Mouse (Mus musculus) MEL (cell line): ENCODE measurements around the gene Vwa8. TPM values are rescaled to one million over a fixed set of nuclear protein-coding genes. Genes with fewer than 3 reads are reported as not detected.

Source experiments
- DNase-seq: peaks from one replicate; pipeline ENCODE4 v3.0.0; 2011; ENCODE audit warnings: low read depth, low spot score
- H3K27ac ChIP-seq: 2 replicates; pipeline ENCODE4 v1.5.1; 2012; ENCODE audit warnings: low read depth, mild to moderate bottlenecking, control low read depth, low read length, moderate library complexity; ENCODE audit not compliant: control insufficient read depth
- H3K27me3 ChIP-seq, 2 experiments: fragments of 150-350 bp in 1 of 2; sonication (generic) in 1 of 2; 2 replicates each; pipeline ENCODE4 v1.6.1; 2012; ENCODE audit warnings: low read length in 2 of 2, mild to moderate bottlenecking in 2 of 2, improper control_type of control experiment in 1 of 2, moderate library complexity in 1 of 2; ENCODE audit not compliant: insufficient read depth in 2 of 2, control insufficient read depth in 1 of 2
- H3K36me3 ChIP-seq, 2 experiments: 2 replicates each; pipeline ENCODE4 v1.6.1; 2012 to 2014; ENCODE audit warnings: low read length in 2 of 2, improper control_type of control experiment in 1 of 2, inconsistent platforms in 1 of 2, mild to moderate bottlenecking in 1 of 2; ENCODE audit not compliant: insufficient read depth in 2 of 2, control insufficient read depth in 1 of 2
- H3K4me1 ChIP-seq, 2 experiments: fragments of 150-350 bp in 1 of 2; sonication (generic) in 1 of 2; 2 replicates each; pipeline ENCODE4 v1.6.1; 2012; ENCODE audit warnings: low read length in 2 of 2, improper control_type of control experiment in 1 of 2, mild to moderate bottlenecking in 1 of 2; ENCODE audit not compliant: insufficient read depth in 2 of 2, control insufficient read depth in 1 of 2
- H3K4me3 ChIP-seq, 2 experiments: fragments of 150-350 bp in 1 of 2; sonication (generic) in 1 of 2; 2 replicates each; pipeline ENCODE4 v1.5.1; 2012; ENCODE audit warnings: low read depth in 2 of 2, low read length in 2 of 2, mild to moderate bottlenecking in 2 of 2, moderate library complexity in 2 of 2, control low read depth in 1 of 2, improper control_type of control experiment in 1 of 2; ENCODE audit not compliant: control insufficient read depth in 1 of 2, insufficient read depth in 1 of 2
- H3K79me2 ChIP-seq: 2 replicates; pipeline ENCODE4 v1.6.1; 2012; ENCODE audit warnings: mild to moderate bottlenecking, low read length, moderate library complexity; ENCODE audit not compliant: control insufficient read depth, poor library complexity, insufficient read depth
- H3K9ac ChIP-seq: 2 replicates; pipeline ENCODE4 v1.6.1; 2012; ENCODE audit warnings: low read depth, mild to moderate bottlenecking, control low read depth, low read length, moderate library complexity; ENCODE audit not compliant: control insufficient read depth, poor library complexity, severe bottlenecking
- H3K9me3 ChIP-seq: fragments of 150-350 bp; sonication (generic); replicated peaks from 2 replicates; pipeline ENCODE4 v1.6.1; 2012; ENCODE audit warnings: mild to moderate bottlenecking, low read length, improper control_type of control experiment, moderate library complexity; ENCODE audit not compliant: insufficient read depth
- BHLHE40 ChIP-seq: IDR thresholded peaks from 2 replicates; pipeline ENCODE4 v1.6.1; 2012; ENCODE audit warnings: low read depth, mild to moderate bottlenecking, inconsistent platforms, low read length, improper control_type of control experiment, borderline replicate concordance
- CHD1 ChIP-seq: IDR thresholded peaks from 2 replicates; pipeline ENCODE4 v1.6.1; 2012; ENCODE audit warnings: low read depth, mild to moderate bottlenecking, inconsistent platforms, low read length, improper control_type of control experiment
- CTCF ChIP-seq, 3 experiments: IDR thresholded peaks in 2 of 3; conservative IDR thresholded peaks in 1 of 3; 2 replicates each; pipeline ENCODE4 v1.5.1; 2011 to 2012; ENCODE audit warnings: low read length in 3 of 3, low read depth in 2 of 3, mild to moderate bottlenecking in 2 of 3, improper control_type of control experiment in 1 of 3, inconsistent platforms in 1 of 3, mixed read lengths in 1 of 3, moderate library complexity in 1 of 3; ENCODE audit not compliant: control insufficient read depth in 1 of 3, insufficient read depth in 1 of 3, poor library complexity in 1 of 3, severe bottlenecking in 1 of 3
- ELF1 ChIP-seq: IDR thresholded peaks from 2 replicates; pipeline ENCODE4 v1.6.1; 2014; ENCODE audit warnings: low read depth, mild to moderate bottlenecking, inconsistent platforms, low read length, improper control_type of control experiment, moderate library complexity
- EP300 ChIP-seq, 2 experiments: IDR thresholded peaks; 2 replicates each; pipeline ENCODE4 v1.6.1; 2011; ENCODE audit warnings: improper control_type of control experiment in 2 of 2, low read length in 2 of 2, low read depth in 1 of 2, mild to moderate bottlenecking in 1 of 2
- ETS1 ChIP-seq: IDR thresholded peaks from 2 replicates; pipeline ENCODE4 v1.6.1; 2012; ENCODE audit warnings: low read depth, mild to moderate bottlenecking, inconsistent platforms, low read length, improper control_type of control experiment, moderate library complexity
- GABPA ChIP-seq: IDR thresholded peaks from 2 replicates; pipeline ENCODE4 v1.6.1; 2012; ENCODE audit warnings: low read depth, mild to moderate bottlenecking, inconsistent platforms, low read length, improper control_type of control experiment, moderate library complexity
- HCFC1 ChIP-seq: IDR thresholded peaks from 2 replicates; pipeline ENCODE4 v1.6.1; 2012; ENCODE audit warnings: low read depth, mild to moderate bottlenecking, inconsistent platforms, low read length, improper control_type of control experiment, moderate library complexity
- JUND ChIP-seq: IDR thresholded peaks from 2 replicates; pipeline ENCODE4 v1.6.1; 2011; ENCODE audit warnings: low read depth, mild to moderate bottlenecking, improper control_type of control experiment, low read length
- KAT2A ChIP-seq: conservative IDR thresholded peaks from 2 replicates; pipeline ENCODE4 v1.6.1; 2012; ENCODE audit warnings: low read depth, low read length, improper control_type of control experiment, inconsistent platforms
- MAFK ChIP-seq: IDR thresholded peaks from 2 replicates; pipeline ENCODE4 v1.6.1; 2011; ENCODE audit warnings: low read depth, mild to moderate bottlenecking, low read length, improper control_type of control experiment, borderline replicate concordance
- MAX ChIP-seq: IDR thresholded peaks from 2 replicates; pipeline ENCODE4 v1.6.1; 2011; ENCODE audit warnings: low read length, improper control_type of control experiment
- MAZ ChIP-seq: IDR thresholded peaks from 2 replicates; pipeline ENCODE4 v1.6.1; 2012; ENCODE audit warnings: low read depth, mild to moderate bottlenecking, inconsistent platforms, low read length, improper control_type of control experiment
- MEF2A ChIP-seq: IDR thresholded peaks from 2 replicates; pipeline ENCODE4 v1.6.1; 2014; ENCODE audit warnings: low read depth, mild to moderate bottlenecking, inconsistent platforms, low read length, improper control_type of control experiment; ENCODE audit not compliant: poor library complexity, insufficient replicate concordance, severe bottlenecking; ENCODE audit errors: extremely low read depth
- MXI1 ChIP-seq: IDR thresholded peaks from 2 replicates; pipeline ENCODE4 v1.6.1; 2011; ENCODE audit warnings: mild to moderate bottlenecking, low read depth, low read length, improper control_type of control experiment
- MYB ChIP-seq: IDR thresholded peaks from 2 replicates; pipeline ENCODE4 v1.6.1; 2011; ENCODE audit warnings: mild to moderate bottlenecking, low read depth, low read length, improper control_type of control experiment
- MYC ChIP-seq: IDR thresholded peaks from 2 replicates; pipeline ENCODE4 v1.6.1; 2011; ENCODE audit warnings: low read depth, mild to moderate bottlenecking, low read length, improper control_type of control experiment, moderate library complexity
- NRF1 ChIP-seq: IDR thresholded peaks from 2 replicates; pipeline ENCODE4 v1.6.1; 2014; ENCODE audit warnings: low read depth, mild to moderate bottlenecking, inconsistent platforms, low read length, improper control_type of control experiment, moderate library complexity; ENCODE audit not compliant: poor library complexity, insufficient read depth, severe bottlenecking
- POLR2A ChIP-seq, 2 experiments: IDR thresholded peaks; 2 replicates each; pipeline ENCODE4 v1.6.1; 2011 to 2012; ENCODE audit warnings: low read length in 2 of 2, mild to moderate bottlenecking in 2 of 2, control low read depth in 1 of 2, improper control_type of control experiment in 1 of 2, low read depth in 1 of 2, moderate library complexity in 1 of 2; ENCODE audit not compliant: control insufficient read depth in 1 of 2, insufficient read depth in 1 of 2, poor library complexity in 1 of 2
- POLR2AphosphoS2 ChIP-seq: IDR thresholded peaks from 2 replicates; pipeline ENCODE4 v1.6.1; 2011; ENCODE audit warnings: low read length, improper control_type of control experiment
- RCOR1 ChIP-seq: IDR thresholded peaks from 2 replicates; pipeline ENCODE4 v1.6.1; 2012; ENCODE audit warnings: low read depth, mild to moderate bottlenecking, inconsistent platforms, low read length, improper control_type of control experiment
- TBP ChIP-seq: IDR thresholded peaks from 2 replicates; pipeline ENCODE4 v1.8.0; 2011; ENCODE audit warnings: low read depth, low read length, improper control_type of control experiment
- UBTF ChIP-seq: IDR thresholded peaks from 2 replicates; pipeline ENCODE4 v1.6.1; 2012; ENCODE audit warnings: low read depth, mild to moderate bottlenecking, inconsistent platforms, low read length, improper control_type of control experiment, moderate library complexity, borderline replicate concordance; ENCODE audit not compliant: insufficient read depth
- ZC3H11A ChIP-seq: IDR thresholded peaks from 2 replicates; pipeline ENCODE4 v1.6.1; 2012; ENCODE audit warnings: low read depth, mild to moderate bottlenecking, inconsistent platforms, low read length, improper control_type of control experiment
- ZMIZ1 ChIP-seq: IDR thresholded peaks from 2 replicates; pipeline ENCODE4 v1.6.1; 2012; ENCODE audit warnings: low read depth, mild to moderate bottlenecking, inconsistent platforms, low read length, improper control_type of control experiment, moderate library complexity
- ZNF384 ChIP-seq: IDR thresholded peaks from 2 replicates; pipeline ENCODE4 v1.6.1; 2012; ENCODE audit warnings: low read depth, mild to moderate bottlenecking, inconsistent platforms, low read length, improper control_type of control experiment
- polyA plus RNA-seq, 2 experiments: library from polyadenylated mRNA; stranded (reverse) in 1 of 2; unstranded in 1 of 2; fragments of >175 nt in 1 of 2; fragments of >200 nt in 1 of 2; gene quantifications; 2 replicates each; pipeline versions ENCODE4 v1.2.1 to v1.2.4; 2012; ENCODE audit warnings: low replicate concordance in 2 of 2, low read depth in 1 of 2; ENCODE audit not compliant: insufficient read length in 2 of 2, insufficient read depth in 1 of 2, missing spikeins in 1 of 2
- total RNA-seq: library from RNA; depleted of rRNA; stranded (reverse); fragments of 300-350 nt; gene quantifications from 2 replicates; pipeline ENCODE4 v1.2.3, GENCODE M21; 2012

Gene Vwa8
- total and polyA plus RNA-seq, 3 experiments = 12.4 to 19.6 TPM; not detected in 1

DNA sequence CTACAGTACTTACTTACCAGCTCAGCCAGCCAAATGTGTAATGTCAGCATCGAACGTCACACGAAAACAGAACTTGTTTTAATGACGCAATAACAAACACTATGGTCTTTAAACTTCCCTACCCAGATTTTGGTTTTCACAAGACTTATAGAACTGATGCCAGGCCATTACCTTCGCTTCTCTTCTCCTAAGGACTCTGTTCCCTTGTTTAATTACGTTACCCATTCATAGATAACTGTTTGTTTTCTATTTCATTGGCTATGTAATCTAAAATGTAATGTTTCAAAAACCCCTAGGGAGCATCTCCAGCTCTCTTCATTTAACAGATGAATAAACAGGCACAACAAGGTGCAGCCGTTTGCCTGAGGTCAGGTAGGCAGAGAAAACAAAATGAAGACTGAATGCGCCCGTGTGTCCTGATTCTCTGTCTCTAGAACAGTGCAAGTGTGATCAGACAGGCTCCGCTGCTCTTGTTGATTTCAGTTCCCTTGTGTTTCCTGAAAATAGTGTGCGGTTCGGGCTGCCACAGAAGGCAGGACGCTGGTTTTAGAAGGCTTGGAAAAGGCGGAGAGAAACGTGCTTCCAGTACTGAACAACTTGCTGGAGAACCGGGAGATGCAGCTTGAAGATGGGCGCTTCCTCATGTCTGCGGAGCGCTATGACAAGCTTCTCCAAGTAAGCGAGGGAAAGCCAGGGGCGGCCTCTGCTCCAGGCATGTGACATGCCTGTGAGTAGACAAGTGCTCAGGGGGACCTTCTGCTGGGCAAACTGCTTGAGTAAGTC lies 76.1 kb downstream of the Vwa8 start:
- no peaks in the 10 kb centered on the region; a peak in 1 of 4 replicates for H3K36me3 ChIP-seq
- no peak overlapping the region for H3K4me3 ChIP-seq
- H3K9ac ChIP-seq = no peak overlapping the region
- no peaks in the 10 kb centered on the region for H3K4me1 ChIP-seq
- H3K79me2 ChIP-seq = no peaks in the 10 kb centered on the region
- no peak for TF ChIP-seq EP300 (IDR thresholded peaks at IDR 0.05; ENCODE audit: low read depth in 1 of 2, low read length in 2 of 2)
- TF ChIP-seq MAFK = no peak
- TF ChIP-seq ZNF384 = no peak
- no peak for TF ChIP-seq BHLHE40
- TF ChIP-seq MXI1 = no peak
- no peak for TF ChIP-seq ELF1
- no peak for TF ChIP-seq TBP
- TF ChIP-seq HCFC1 = no peak
- TF ChIP-seq ZC3H11A = no peak
- no peak for TF ChIP-seq GABPA
- no peak for TF ChIP-seq MAZ
- no peak for TF ChIP-seq ZMIZ1
- no peak for TF ChIP-seq NRF1
- TF ChIP-seq MEF2A = no peak
- TF ChIP-seq ETS1 = no peak
- no peak for TF ChIP-seq CHD1
- no peaks in the 10 kb centered on the region for H3K27me3 ChIP-seq
- no peak for DNase-seq
- H3K9me3 ChIP-seq = no peaks in the 10 kb centered on the region
- no peak overlapping the region for H3K27ac ChIP-seq

DNA sequence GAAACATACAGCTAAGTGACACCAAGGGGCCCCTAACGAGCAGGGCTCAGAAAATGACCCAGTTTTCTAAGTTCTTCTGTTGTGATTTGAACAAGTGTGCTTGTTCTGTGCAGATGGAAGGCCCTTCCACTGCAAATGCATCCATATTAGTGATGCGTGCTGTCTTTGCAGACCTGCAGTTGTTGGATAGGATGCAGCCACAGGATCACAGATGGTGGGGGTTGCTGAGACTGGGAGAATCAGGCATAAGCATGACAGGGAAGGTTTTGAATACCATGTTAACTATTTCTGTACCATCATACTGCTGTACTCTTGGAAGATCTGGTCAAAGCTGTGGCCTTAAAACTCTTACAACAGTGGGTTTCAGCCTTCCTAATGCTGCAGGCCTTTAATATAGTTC lies 83.2 kb downstream of the Vwa8 start:
- no peak overlapping the region for H3K27ac ChIP-seq
- no peaks in the 10 kb centered on the region for H3K79me2 ChIP-seq
- TF ChIP-seq MXI1 (no peak), POLR2AphosphoS2 (no peak), MYC (no peak), MAZ (no peak), CTCF (IDR thresholded peaks at IDR 0.05 in 2 of 3, conservative IDR thresholded peaks at IDR 0.05 in 1 of 3; ENCODE audit: control insufficient read depth in 1 of 3, insufficient read depth in 1 of 3, low read depth in 2 of 3, low read length in 3 of 3, poor library complexity in 1 of 3, severe bottlenecking in 1 of 3) (no peak), ZNF384 (no peak), RCOR1 (no peak), JUND (no peak), ELF1 (no peak), MYB (no peak), KAT2A (no peak), UBTF (no peak), NRF1 (no peak), MAX (no peak), ZC3H11A (no peak), MAFK (no peak), HCFC1 (no peak), POLR2A (IDR thresholded peaks at IDR 0.05; ENCODE audit: control insufficient read depth in 1 of 2, insufficient read depth in 1 of 2, low read depth in 1 of 2, low read length in 2 of 2, poor library complexity in 1 of 2) (no peak), CHD1 (no peak)
- H3K36me3 ChIP-seq = no peaks in the 10 kb centered on the region; a peak in 1 of 4 replicates
- H3K9ac ChIP-seq = no peak overlapping the region
- H3K27me3 ChIP-seq = no peaks in the 10 kb centered on the region
- no peaks in the 10 kb centered on the region for H3K4me1 ChIP-seq
- DNase-seq = no peak
- no peaks in the 10 kb centered on the region for H3K9me3 ChIP-seq
- H3K4me3 ChIP-seq = no peak overlapping the region
